ENCODE assay signal across 8 mouse cellular contexts in the genomic region with DNA sequence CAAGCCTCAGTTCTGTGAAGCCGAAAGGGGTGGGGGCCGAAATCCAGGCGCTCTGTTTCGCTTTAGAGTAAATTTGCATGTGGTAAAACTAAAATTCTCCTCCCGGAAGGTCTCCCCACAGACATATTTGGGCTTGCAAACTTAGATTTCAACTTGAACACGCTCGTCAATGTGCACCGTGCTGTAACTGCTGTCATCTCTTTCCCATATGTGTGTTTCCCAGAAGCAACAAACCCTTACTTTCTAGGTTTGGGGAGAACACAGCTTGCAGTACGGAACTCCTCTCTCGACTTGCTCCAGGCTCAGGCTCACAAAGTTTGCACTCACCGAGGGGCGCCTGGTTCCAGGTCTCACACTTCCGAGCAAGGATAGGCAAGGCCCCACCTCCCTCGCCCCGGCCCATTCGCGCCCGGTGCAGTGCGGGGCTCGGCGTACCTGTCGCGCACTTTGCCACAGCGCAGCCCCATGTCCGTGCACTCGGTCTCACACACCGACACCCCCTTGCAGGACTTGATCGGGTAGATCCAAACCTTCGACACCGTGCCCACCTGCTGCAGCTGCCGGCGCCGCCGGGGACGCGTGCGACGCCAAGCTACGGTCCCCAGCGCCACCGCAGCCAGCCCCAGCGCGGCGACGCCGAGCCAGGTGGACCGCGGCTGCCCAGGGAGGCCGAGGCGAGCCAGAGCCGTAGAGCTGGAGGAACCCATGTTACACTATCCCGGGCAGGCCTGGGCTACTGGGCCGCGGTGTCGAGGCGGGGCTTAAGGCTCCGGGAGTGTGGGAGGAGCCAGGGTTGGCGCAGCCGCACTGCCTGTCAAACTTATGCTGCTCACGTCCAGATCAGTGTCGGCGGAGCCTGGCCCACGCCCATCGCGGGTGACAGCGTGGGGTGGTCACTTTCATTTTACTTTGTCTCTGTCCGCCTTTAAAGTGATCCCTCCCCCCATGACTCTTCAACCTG. TPM values are rescaled to one million over a fixed set of nuclear protein-coding genes. Genes with fewer than 3 reads are reported as not detected.
DNase-seq lines count a peak whose midpoint lies in the region; ATAC-seq and TF ChIP-seq lines count a peak whose summit lies in the region.

No protein-coding gene starts in this region.

- in situ Hi-C loops in ES-E14 (cut with MboI; ENCODE audit: low sequenced_read_pairs in 2 of 2, unreplicated experiment in 2 of 2) = no loop called here

- ATAC-seq in forebrain, embryonic 15.5 days (replicated peaks) = peak; percentile 97
- peak; percentile 96 for ATAC-seq in neural tube, embryonic 14.5 days (ENCODE audit: low read depth)

- H3K36me3 ChIP-seq in ES-E14 (ENCODE audit: control insufficient read depth, insufficient read depth, low read length, poor library complexity, severe bottlenecking) = no peaks in the 10 kb centered on the region
- H3K36me3 ChIP-seq in forebrain, embryonic 15.5 days = no peaks in the 10 kb centered on the region
- H3K36me3 ChIP-seq in neural tube, embryonic 14.5 days (ENCODE audit: control insufficient read depth, insufficient read depth, low read length) = no peaks in the 10 kb centered on the region
- H3K36me3 ChIP-seq in testis, adult 2 months (ENCODE audit: control insufficient read depth, insufficient read depth, low read length) = no peaks in the 10 kb centered on the region

- H3K27ac ChIP-seq in ES-E14 (ENCODE audit: insufficient read depth, low read depth, low read length, poor library complexity, severe bottlenecking) = no peak overlapping the region
- 0 out of 2 replicates have a peak overlapping the region, but pooled peaks have one; percentile 29 for H3K27ac ChIP-seq in forebrain, embryonic 15.5 days (replicated peaks)
- peak overlapping the region; percentile 48; the same call in 1 of the 2 replicates for H3K27ac ChIP-seq in neural tube, embryonic 14.5 days (ENCODE audit: low read depth, low read length)
- peak overlapping the region; percentile 80 for H3K27ac ChIP-seq in testis, adult 2 months (ENCODE audit: control insufficient read depth, insufficient read depth, low read depth, low read length)

- TF ChIP-seq CTCF in testis, adult 2 months (IDR thresholded peaks at IDR 0.05; ENCODE audit: control insufficient read depth, insufficient read depth, insufficient replicate concordance, low read depth, low read length) = no peak

- peak overlapping the region; percentile 77 for H3K4me2 ChIP-seq in forebrain, embryonic 15.5 days (replicated peaks)
- peak overlapping the region; percentile 88 for H3K4me2 ChIP-seq in neural tube, embryonic 14.5 days (ENCODE audit: low read depth, low read length)

- WGBS in forebrain, embryonic 15.5 days = under 1% methylated on average over 67 of the region's 67 CpGs
- WGBS in neural tube, embryonic 14.5 days = under 1% methylated on average over 67 of the region's 67 CpGs

- TF ChIP-seq POLR2A in testis, adult 2 months (IDR thresholded peaks at IDR 0.05; ENCODE audit: control insufficient read depth, low read depth, low read length) = peak; percentile 88

- 0 out of 2 replicates have a peak, but pooled peaks cover 3% of the 10 kb centered on the region for H3K27me3 ChIP-seq in forebrain, embryonic 15.5 days
- no peaks in the 10 kb centered on the region for H3K27me3 ChIP-seq in neural tube, embryonic 14.5 days (ENCODE audit: control insufficient read depth, insufficient read depth, low read length)
- no peaks in the 10 kb centered on the region for H3K27me3 ChIP-seq in testis, adult 2 months (ENCODE audit: control insufficient read depth, insufficient read depth, low read length)

- H3K9me3 ChIP-seq in ES-E14 (ENCODE audit: control insufficient read depth, insufficient read depth, low read depth, low read length) = no peaks in the 10 kb centered on the region
- no peaks in the 10 kb centered on the region for H3K9me3 ChIP-seq in forebrain, embryonic 15.5 days
- H3K9me3 ChIP-seq in neural tube, embryonic 14.5 days (ENCODE audit: control insufficient read depth, low read length) = no peaks in the 10 kb centered on the region

- peak overlapping the region; percentile 79 to 81 for H3K4me3 ChIP-seq in ES-E14 (ENCODE audit: insufficient read depth in 1 of 2, low read depth in 1 of 2, low read length in 2 of 2, poor library complexity in 1 of 2, severe bottlenecking in 1 of 2)
- peak overlapping the region; percentile 68 for H3K4me3 ChIP-seq in forebrain, embryonic 15.5 days
- peak overlapping the region; percentile 83 for H3K4me3 ChIP-seq in neural tube, embryonic 14.5 days (ENCODE audit: low read depth, low read length)
- H3K4me3 ChIP-seq in testis, adult 2 months (ENCODE audit: control insufficient read depth, low read depth, low read length) = peak overlapping the region; percentile 87

- intact Hi-C loops in heart, postnatal 25 days (cut with DNase I) = loop anchor here (2.0 kb wide), 1 partner anchor 21 kb away; no protein-coding TSS in a partner anchor

- DNase-seq in ES-E14 (ENCODE audit: low read depth, low spot score) = peak; percentile 69
- DNase-seq in cerebellum, adult 11-12 months = peak; percentile 84
- peak; percentile 89 for DNase-seq in heart, postnatal 25 days (ENCODE audit: low spot score)
- DNase-seq in layer of hippocampus, adult 18-20 months (ENCODE audit: low spot score in 2 of 2) = peak; percentile 78 to 85
- peak; percentile 94 to 95 for DNase-seq in lung, adult 18-20 months

- H3K4me1 ChIP-seq in ES-E14 (ENCODE audit: control insufficient read depth in 2 of 2, insufficient read depth in 2 of 2, low read length in 2 of 2, poor library complexity in 1 of 2) = peaks cover 0 to 6% of the 10 kb centered on the region in 2 experiments; a peak in 3 of 4 replicates
- H3K4me1 ChIP-seq in forebrain, embryonic 15.5 days = peaks cover 17% of the 10 kb centered on the region
- H3K4me1 ChIP-seq in neural tube, embryonic 14.5 days (ENCODE audit: control insufficient read depth, insufficient read depth, low read length) = peaks cover 9% of the 10 kb centered on the region
- H3K4me1 ChIP-seq in testis, adult 2 months (ENCODE audit: control insufficient read depth, insufficient read depth, low read length) = no peaks in the 10 kb centered on the region; the same call in 1 of the 2 replicates

- H3K9ac ChIP-seq in ES-E14 (ENCODE audit: insufficient read depth, low read depth, low read length, poor library complexity, severe bottlenecking) = peak overlapping the region; percentile 79
- peak overlapping the region; percentile 60 for H3K9ac ChIP-seq in forebrain, embryonic 15.5 days (replicated peaks)
- peak overlapping the region; percentile 82 for H3K9ac ChIP-seq in neural tube, embryonic 14.5 days (replicated peaks; ENCODE audit: low read depth, low read length)

TF ChIP-seq in ES-E14, 5 proteins besides CTCF, POLR2A, EP300 and RAD21:
- TF ChIP-seq MAFK (IDR thresholded peaks at IDR 0.05; ENCODE audit: insufficient read depth, low read depth, low read length) (no peak), ZNF384 (IDR thresholded peaks at IDR 0.05; ENCODE audit: low read depth, low read length) (no peak), ZC3H11A (IDR thresholded peaks at IDR 0.05; ENCODE audit: borderline replicate concordance, low read depth, low read length) (no peak), CHD2 (IDR thresholded peaks at IDR 0.05; ENCODE audit: low read depth, low read length) (no peak)

RNA-seq across cellular contexts. Expression of a gene that starts 0.9 kb away (rescaled TPM):
- 58.1 and 76.4 TPM in 2 replicates for total RNA-seq in ES-E14 (2012; rRNA removed)
- polyA plus RNA-seq in forebrain, embryonic 15.5 days (2015; fragmentation: Nextera tagmentation; extraction: Ambion mirVana) = 107 and 109 TPM in 2 replicates
- 100 to 1,000 TPM; 106 to 111 TPM for total RNA-seq in heart, postnatal 25 days (2021)
- 100 to 1,000 TPM; 117 to 122 TPM for total RNA-seq in layer of hippocampus, adult 18-20 months (2021)
- polyA plus RNA-seq in neural tube, embryonic 14.5 days (2014; fragmentation: Nextera tagmentation; extraction: Ambion mirVana) = 108 and 125 TPM in 2 replicates
- polyA plus RNA-seq in testis, adult 2 months (2012; rRNA removed) = 34.3 and 36.5 TPM in 2 replicates

RNA-seq across cellular contexts. Expression of a gene that starts 34.3 kb away (rescaled TPM):
- total RNA-seq in ES-E14 (2012; rRNA removed) = 0.18 TPM in 1 of 2 replicates, not detected in the other
- not detected in 2 replicates for polyA plus RNA-seq in forebrain, embryonic 15.5 days (2015; fragmentation: Nextera tagmentation; extraction: Ambion mirVana)
- total RNA-seq in heart, postnatal 25 days (2021) = not detected
- total RNA-seq in layer of hippocampus, adult 18-20 months (2021) = under 1 TPM in 1 of 2 experiments, not detected in 1; 0.25 TPM
- 0.21 TPM in 1 of 2 replicates, not detected in the other for polyA plus RNA-seq in neural tube, embryonic 14.5 days (2014; fragmentation: Nextera tagmentation; extraction: Ambion mirVana)
- 0.24 TPM in 1 of 2 replicates, not detected in the other for polyA plus RNA-seq in testis, adult 2 months (2012; rRNA removed)

RNA-seq across cellular contexts. Expression of a gene that starts 37.6 kb away (rescaled TPM):
- 1.4 and 1.6 TPM in 2 replicates for total RNA-seq in ES-E14 (2012; rRNA removed)
- polyA plus RNA-seq in forebrain, embryonic 15.5 days (2015; fragmentation: Nextera tagmentation; extraction: Ambion mirVana) = 0.77 and 1.2 TPM in 2 replicates
- total RNA-seq in heart, postnatal 25 days (2021) = 10 to 100 TPM; 17.4 to 18.0 TPM
- total RNA-seq in layer of hippocampus, adult 18-20 months (2021) = 1 to 10 TPM; 7.1 to 8.8 TPM
- polyA plus RNA-seq in neural tube, embryonic 14.5 days (2014; fragmentation: Nextera tagmentation; extraction: Ambion mirVana) = 0.48 and 1.6 TPM in 2 replicates
- polyA plus RNA-seq in testis, adult 2 months (2012; rRNA removed) = 6.0 and 6.4 TPM in 2 replicates
